31 mouse cellular contexts compared by ENCODE assay signal in the genomic region with DNA sequence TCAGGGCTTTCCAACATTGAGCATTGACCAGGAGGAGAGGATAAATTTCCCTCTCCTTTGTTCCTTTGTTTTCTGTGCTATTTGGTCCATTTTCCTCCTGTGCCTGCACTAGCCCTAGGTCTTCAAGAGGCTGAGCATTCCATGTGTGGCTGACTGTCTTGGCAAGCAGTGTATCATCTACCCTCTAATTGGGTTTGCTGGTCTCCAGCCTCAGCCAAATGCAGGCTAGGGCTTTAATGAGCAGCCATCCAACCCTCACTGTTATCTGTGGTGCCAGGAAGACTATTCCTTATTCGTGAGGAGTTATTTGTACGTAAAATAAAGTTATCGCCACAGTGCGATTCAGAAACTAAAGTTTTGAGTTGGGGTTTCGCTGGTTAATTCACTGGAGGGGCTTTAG. TPM values are rescaled to one million over a fixed set of nuclear protein-coding genes. Genes with fewer than 3 reads are reported as not detected.
"Had no signal": no experiment of that assay in that cellular context is flagged by ENCODE, and none has a peak within 500 bp of the region (broad histone marks: within the 10 kb centered on the region; RNA-seq: fewer than 3 reads in every experiment).

No protein-coding gene starts in this region.

- H3K27me3 ChIP-seq: kidney, embryonic 15.5 days; limb, embryonic 13.5 days; liver, embryonic 12.5 days; liver, embryonic 15.5 days had no signal

- H3K36me3 ChIP-seq: kidney, embryonic 15.5 days; limb, embryonic 10.5 days; limb, embryonic 13.5 days; liver, embryonic 12.5 days; liver, embryonic 15.5 days had no signal

- H3K4me1 ChIP-seq: kidney, embryonic 15.5 days; limb, embryonic 10.5 days; limb, embryonic 13.5 days; liver, embryonic 12.5 days; liver, embryonic 15.5 days had no signal

- H3K4me2 ChIP-seq: kidney, embryonic 15.5 days; limb, embryonic 13.5 days; liver, embryonic 12.5 days; liver, embryonic 15.5 days; midbrain, embryonic 11.5 days had no signal

- ATAC-seq: liver, embryonic 12.5 days had no signal

- H3K9ac ChIP-seq: kidney, embryonic 15.5 days; limb, embryonic 13.5 days; liver, embryonic 12.5 days; liver, embryonic 15.5 days had no signal

- H3K27ac ChIP-seq: kidney, embryonic 15.5 days; left cerebral cortex, adult 2 months; limb, embryonic 10.5 days; limb, embryonic 13.5 days; liver, embryonic 12.5 days; liver, embryonic 15.5 days had no signal

- DNase-seq: kidney, postnatal 10 days; kidney, postnatal 36 days; layer of hippocampus, postnatal 36 days; liver; lung, adult 2 months; lung, postnatal 14 days; lung, postnatal 4 days; midbrain, embryonic 14.5 days; thymus, adult 18-20 months; thymus, postnatal 36 days had no signal

- H3K9me3 ChIP-seq: kidney, embryonic 15.5 days; limb, embryonic 10.5 days; limb, embryonic 13.5 days; liver, embryonic 12.5 days; liver, embryonic 15.5 days had no signal

- H3K4me3 ChIP-seq: kidney, embryonic 15.5 days; left cerebral cortex, adult 2 months; limb, embryonic 10.5 days; limb, embryonic 13.5 days; liver, embryonic 12.5 days; liver, embryonic 15.5 days had no signal

RNA-seq across cellular contexts. Expression of a gene that starts 2.2 kb away (rescaled TPM):
- total RNA-seq: layer of hippocampus, adult 8-10 months; layer of hippocampus, postnatal 10 days; layer of hippocampus, postnatal 36 days; left cerebral cortex, adult 2 months; left cerebral cortex, postnatal 25 days; megakaryocyte progenitor cell, adult 5-6 weeks; megakaryocyte-erythroid progenitor cell, adult 5-6 weeks; midbrain, postnatal 0 days had no signal
- polyA plus RNA-seq: kidney, embryonic 15.5 days; limb, embryonic 10.5 days; limb, embryonic 13.5 days; liver, embryonic 12.5 days; liver, embryonic 15.5 days; lung, adult 2 months; lung, embryonic 16.5 days; midbrain, embryonic 11.5 days; midbrain, embryonic 14.5 days; midbrain, postnatal 0 days; neural tube, embryonic 11.5 days; neural tube, embryonic 14.5 days; small intestine, adult 2 months; spleen, adult 2 months; stomach, embryonic 16.5 days; testis, adult 2 months; urinary bladder, adult 2 months had no signal
